Mouse (Mus musculus) hindbrain, embryonic 16.5 days (tissue): Measurements from ENCODE around the gene Rab15. TPM values are rescaled to one million over a fixed set of nuclear protein-coding genes. Genes with fewer than 3 reads are reported as not detected.

Experiments
- ATAC-seq: fragments of 200-750 bp; cut with Nextera tagmentation; 2 replicates; pipeline ENCODE4 v1.8.0; 2017; ENCODE audit warnings: moderate TSS enrichment, moderate library complexity
- H3K27ac ChIP-seq: fragments of 300-500 bp; sonication (generic); 2 replicates; pipeline ENCODE4 v1.5.1; 2014; ENCODE audit warnings: low read depth, mild to moderate bottlenecking, control low read depth, low read length, moderate library complexity
- H3K27me3 ChIP-seq: fragments of 300-500 bp; sonication (generic); replicated peaks from 2 replicates; pipeline ENCODE4 v1.6.1; 2014; ENCODE audit warnings: low read length; ENCODE audit not compliant: control insufficient read depth, insufficient read depth
- H3K36me3 ChIP-seq: fragments of 300-500 bp; sonication (generic); 2 replicates; pipeline ENCODE4 v1.6.1; 2014; ENCODE audit warnings: mild to moderate bottlenecking, low read length, moderate library complexity, mixed read lengths; ENCODE audit not compliant: control insufficient read depth, insufficient read depth
- H3K4me1 ChIP-seq: fragments of 300-500 bp; sonication (generic); 2 replicates; pipeline ENCODE4 v1.6.1; 2014; ENCODE audit warnings: low read depth, low read length; ENCODE audit not compliant: control insufficient read depth, insufficient read depth
- H3K4me2 ChIP-seq: fragments of 300-500 bp; sonication (generic); 2 replicates; pipeline ENCODE4 v1.6.1; 2014; ENCODE audit warnings: mild to moderate bottlenecking, low read length, control low read depth, moderate library complexity
- H3K4me3 ChIP-seq: fragments of 300-500 bp; sonication (generic); 2 replicates; pipeline ENCODE4 v1.5.1; 2014; ENCODE audit warnings: mild to moderate bottlenecking, low read length, control low read depth, moderate library complexity
- H3K9ac ChIP-seq: fragments of 300-500 bp; sonication (generic); 2 replicates; pipeline ENCODE4 v1.6.1; 2014; ENCODE audit warnings: low read depth, mild to moderate bottlenecking, control low read depth, low read length, moderate library complexity
- H3K9me3 ChIP-seq: fragments of 300-500 bp; sonication (generic); 2 replicates; pipeline ENCODE4 v1.6.1; 2014; ENCODE audit warnings: mild to moderate bottlenecking, low read length, moderate library complexity; ENCODE audit not compliant: control insufficient read depth
- WGBS: fragments of 180-500 bp; shearing (Covaris S2); extraction: QIAGEN DNeasy Blood & Tissue Kit; methylation state at CpG from one replicate; pipeline ENCODE4 v1.1.7; 2014; 5-methylcytosine and 5-hydroxymethylcytosine counted together
- polyA plus RNA-seq: library from polyadenylated mRNA; unstranded; fragments of >200 nt; fragmentation: Nextera tagmentation; extraction: Ambion mirVana; gene quantifications from 2 replicates; pipeline ENCODE4 v1.2.1, GENCODE M21; 2015

Rab15 gene
- polyA plus RNA-seq, 1 experiment from 2014 or later: 59.9 TPM

- no peak for ATAC-seq
Observed at GRCm38 (mm10) chr12:76811006-76811405, 11.7 kb downstream of the Rab15 start.

GRCm38 (mm10) chr12:76810491-76810890, 12.2 kb downstream of the Rab15 start:
- Histone ChIP-seq H3K27ac (no peak overlapping the region), H3K4me3 (no peak overlapping the region), H3K4me2 (no peak overlapping the region), H3K27me3 (no peaks in the 10 kb centered on the region), H3K9me3 (no peaks in the 10 kb centered on the region), H3K9ac (no peak overlapping the region), H3K4me1 (no peaks in the 10 kb centered on the region), H3K36me3 (no peaks in the 10 kb centered on the region)
- no peak for ATAC-seq
- 91% methylated on average over 5 of the region's 5 CpGs for WGBS

More at GRCm38 (mm10) chr12:76811006-76811405, 11.7 kb downstream of the Rab15 start:
- Histone ChIP-seq H3K9ac (no peak overlapping the region), H3K36me3 (no peaks in the 10 kb centered on the region), H3K4me1 (no peaks in the 10 kb centered on the region), H3K27me3 (no peaks in the 10 kb centered on the region), H3K27ac (no peak overlapping the region), H3K9me3 (no peaks in the 10 kb centered on the region), H3K4me3 (no peak overlapping the region), H3K4me2 (no peak overlapping the region)
- 90% methylated on average over 4 of the region's 4 CpGs for WGBS

DNA sequence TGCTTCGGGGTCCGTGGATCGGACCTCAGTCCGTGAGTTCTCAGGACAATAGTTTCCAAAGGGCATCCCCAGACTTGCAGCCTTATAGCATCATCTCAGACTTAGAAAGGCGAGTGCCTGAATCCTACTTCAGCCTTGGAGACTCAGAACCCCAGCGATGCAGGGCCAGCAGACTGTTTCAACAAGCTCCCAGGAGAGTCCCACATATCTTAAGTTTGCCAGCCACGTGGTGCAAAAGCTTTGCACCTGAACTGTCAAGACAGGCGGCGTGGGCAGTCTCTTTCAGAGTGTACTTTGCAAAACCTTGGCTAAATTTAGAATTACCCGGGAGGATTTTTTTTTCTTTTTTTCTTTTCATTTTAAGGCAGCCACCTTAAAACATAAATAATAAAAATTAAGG, 14.9 kb downstream of the Rab15 start:
- H3K36me3 ChIP-seq: peaks cover 4% of the 10 kb centered on the region; the same call in 1 of the 2 replicates
- H3K4me3 ChIP-seq: no peak overlapping the region
- no peak overlapping the region for H3K9ac ChIP-seq
- no peak overlapping the region for H3K27ac ChIP-seq
- no peak for ATAC-seq
- no peak overlapping the region for H3K4me2 ChIP-seq
- 84% methylated on average over 10 of the region's 10 CpGs for WGBS
- H3K4me1 ChIP-seq: no peaks in the 10 kb centered on the region
- no peaks in the 10 kb centered on the region for H3K27me3 ChIP-seq
- no peaks in the 10 kb centered on the region for H3K9me3 ChIP-seq

DNA sequence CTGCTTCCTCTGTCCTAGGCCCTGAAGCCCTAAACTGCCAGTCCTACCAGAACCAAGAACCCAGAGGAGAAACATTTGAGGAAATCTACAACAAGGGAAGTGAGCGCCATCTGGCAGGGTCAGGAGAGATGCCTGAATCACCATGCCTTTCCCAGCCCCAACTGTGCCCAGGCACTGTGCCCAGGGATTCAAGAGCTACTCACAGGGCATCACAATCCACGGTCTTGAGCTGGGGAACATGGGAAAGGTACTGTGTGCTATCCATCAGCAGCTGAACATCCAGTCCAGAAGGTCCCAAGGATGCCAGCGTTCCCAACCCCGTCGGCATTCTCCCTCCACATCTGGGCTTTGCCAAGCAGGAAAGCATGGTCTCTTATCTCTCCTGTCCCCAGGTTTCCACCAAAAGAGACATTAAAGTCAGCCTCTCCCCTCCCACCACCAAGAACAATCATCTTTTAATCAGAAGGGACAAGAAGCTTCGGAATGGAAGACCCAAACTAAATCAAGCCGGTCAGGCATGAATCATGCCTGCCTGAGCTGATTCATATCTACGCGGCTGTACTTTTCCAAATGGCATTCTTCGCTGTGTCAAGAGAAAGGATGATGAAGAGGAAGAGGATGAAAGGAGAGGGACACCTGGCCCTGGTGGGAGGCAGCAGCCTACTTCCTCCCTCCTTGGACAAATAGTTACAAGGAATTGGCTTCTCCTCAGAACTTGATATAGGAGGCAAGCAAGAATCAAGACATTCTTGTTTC, 17.5 kb downstream of the Rab15 start:
- WGBS: 83% methylated on average over 10 of the region's 10 CpGs
- H3K36me3 ChIP-seq: peaks cover 6% of the 10 kb centered on the region; the same call in 1 of the 2 replicates

GRCm38 (mm10) chr12:76803700-76804252, 18.9 kb downstream of the Rab15 start:
- no peaks in the 10 kb centered on the region for H3K27me3 ChIP-seq
- ATAC-seq: peak; percentile 35; the same call in 1 of the 2 replicates
- no peak overlapping the region for H3K4me3 ChIP-seq
- no peaks in the 10 kb centered on the region for H3K9me3 ChIP-seq
- H3K27ac ChIP-seq: no peak overlapping the region
- WGBS: 57% methylated on average over 7 of the region's 7 CpGs
- no peak overlapping the region for H3K9ac ChIP-seq
- peaks cover 10% of the 10 kb centered on the region for H3K36me3 ChIP-seq
- no peak overlapping the region for H3K4me2 ChIP-seq
- no peaks in the 10 kb centered on the region for H3K4me1 ChIP-seq

More for the DNA sequence above, 17.5 kb downstream of the Rab15 start:
- ATAC-seq: no peak
- Histone ChIP-seq H3K27ac (no peak overlapping the region), H3K9me3 (no peaks in the 10 kb centered on the region), H3K9ac (no peak overlapping the region), H3K4me3 (no peak overlapping the region), H3K4me1 (no peaks in the 10 kb centered on the region), H3K4me2 (no peak overlapping the region), H3K27me3 (no peaks in the 10 kb centered on the region)

- Histone ChIP-seq H3K9me3 (no peaks in the 10 kb centered on the region), H3K4me2 (no peak overlapping the region), H3K27me3 (no peaks in the 10 kb centered on the region), H3K36me3 (peaks cover 10% of the 10 kb centered on the region), H3K4me3 (no peak overlapping the region), H3K9ac (no peak overlapping the region), H3K4me1 (no peaks in the 10 kb centered on the region), H3K27ac (no peak overlapping the region)
- 93% methylated on average over 10 of the region's 10 CpGs for WGBS
- ATAC-seq: no peak
Observed at GRCm38 (mm10) chr12:76803028-76803427, 19.7 kb downstream of the Rab15 start.

- Histone ChIP-seq H3K9me3 (no peaks in the 10 kb centered on the region), H3K27me3 (no peaks in the 10 kb centered on the region), H3K9ac (no peak overlapping the region), H3K36me3 (peaks cover 9% of the 10 kb centered on the region), H3K4me3 (no peak overlapping the region), H3K27ac (no peak overlapping the region), H3K4me1 (no peaks in the 10 kb centered on the region), H3K4me2 (no peak overlapping the region)
- 52% methylated on average over 5 of the region's 5 CpGs for WGBS
- ATAC-seq: no peak
Observed at GRCm38 (mm10) chr12:76798008-76798720, 24.5 kb downstream of the Rab15 start.

DNA sequence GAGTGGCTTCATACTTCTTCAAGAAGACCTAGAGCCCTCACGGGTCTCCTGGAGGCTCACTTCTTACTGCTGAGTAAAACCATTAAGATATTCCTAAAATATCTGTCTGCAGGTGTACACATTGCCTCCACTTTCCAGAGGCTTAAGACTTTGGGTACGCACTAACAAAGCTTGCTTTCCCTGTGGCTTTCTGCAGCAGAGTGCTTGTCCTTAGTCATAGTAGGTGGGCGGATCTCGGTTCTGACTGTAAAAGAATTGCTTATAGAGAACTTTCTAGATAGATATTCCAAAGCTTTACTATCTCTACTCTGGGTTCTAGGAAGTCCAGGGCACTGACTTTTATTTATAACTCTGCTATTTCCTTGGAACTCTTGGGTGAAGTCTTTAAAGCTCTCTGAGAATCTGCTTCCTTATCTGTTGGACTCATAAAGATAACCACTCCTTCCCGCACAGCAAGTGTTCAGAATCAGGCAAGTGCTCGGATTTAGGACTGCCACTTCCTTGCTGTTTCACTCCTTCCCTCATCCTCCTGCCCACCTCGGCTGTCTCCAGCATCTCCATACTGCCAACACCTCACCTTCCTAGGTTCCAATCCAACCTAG, 25.7 kb downstream of the Rab15 start:
- Histone ChIP-seq H3K9me3 (no peaks in the 10 kb centered on the region), H3K4me2 (no peak overlapping the region), H3K4me1 (no peaks in the 10 kb centered on the region), H3K27ac (no peak overlapping the region), H3K27me3 (no peaks in the 10 kb centered on the region), H3K9ac (no peak overlapping the region), H3K4me3 (no peak overlapping the region), H3K36me3 (peaks cover 4% of the 10 kb centered on the region)
- WGBS: 91% methylated on average over 7 of the region's 7 CpGs
- ATAC-seq: no peak

DNA sequence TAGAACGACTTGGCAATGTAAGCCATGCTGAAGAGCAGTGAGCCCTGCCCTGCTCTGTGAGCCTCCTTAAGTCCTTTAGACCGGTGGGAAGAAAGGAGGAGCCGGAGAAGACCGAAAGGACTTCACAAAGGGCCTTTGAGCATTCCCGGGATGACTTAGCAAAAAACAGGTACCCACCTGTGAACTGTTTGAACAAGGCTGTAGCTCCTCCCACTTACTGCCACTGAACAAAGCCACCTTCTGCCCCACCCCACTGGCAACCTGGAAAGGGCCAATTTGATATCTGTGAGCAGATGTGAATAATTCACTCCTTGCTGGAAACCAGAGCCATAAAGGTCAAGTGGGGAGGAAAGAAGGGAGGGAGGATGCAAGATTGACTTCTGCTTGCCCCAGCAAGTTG, 27.4 kb downstream of the Rab15 start, which contains the start of gene Gpx2:
TSS of gene Gpx2 (minus strand) at position 205 of the 400 bp plus-strand sequence.
- no peak within 1 kb of the TSS for H3K9ac ChIP-seq
- no peaks in the 10 kb centered on the region for H3K27me3 ChIP-seq
- no peak within 1 kb of the TSS for H3K27ac ChIP-seq
- WGBS: 82% methylated on average over 5 of the region's 5 CpGs
- H3K4me1 ChIP-seq: no peaks in the 10 kb centered on the region
- H3K9me3 ChIP-seq: no peaks in the 10 kb centered on the region
- H3K36me3 ChIP-seq: peaks cover 4% of the 10 kb centered on the region
- no peak within 1 kb of the TSS for H3K4me2 ChIP-seq
- no peak within 1 kb of the TSS for H3K4me3 ChIP-seq
- ATAC-seq: no peak
